Mouse (Mus musculus) stomach, postnatal 0 days (tissue): ENCODE data around the gene Qrfpr. TPM values are rescaled to one million over a fixed set of nuclear protein-coding genes. Genes with fewer than 3 reads are reported as not detected.

Source experiments
- ATAC-seq: fragments of 200-750 bp; cut with Nextera tagmentation; 2 replicates; pipeline ENCODE4 v1.8.0; 2017; ENCODE audit not compliant: low FRiP score, low TSS enrichment
- DNase-seq: peaks from one replicate; pipeline ENCODE4 v3.0.0-alpha.2; 2016; ENCODE audit warnings: low spot score
- H3K27ac ChIP-seq: fragments of 300-500 bp; sonication (generic); replicated peaks from 2 replicates; pipeline ENCODE4 v1.5.1; 2014; ENCODE audit warnings: mild to moderate bottlenecking, control low read depth
- H3K27me3 ChIP-seq: fragments of 300-500 bp; sonication (generic); 2 replicates; pipeline ENCODE4 v1.6.1; 2014; ENCODE audit warnings: low read length; ENCODE audit not compliant: control insufficient read depth, insufficient read depth
- H3K36me3 ChIP-seq: fragments of 300-500 bp; sonication (generic); 2 replicates; pipeline ENCODE4 v1.6.1; 2014; ENCODE audit warnings: low read length, mixed read lengths; ENCODE audit not compliant: control insufficient read depth, insufficient read depth
- H3K4me1 ChIP-seq: fragments of 300-500 bp; sonication (generic); replicated peaks from 2 replicates; pipeline ENCODE4 v1.6.1; 2014; ENCODE audit warnings: antibody characterized with exemption; ENCODE audit not compliant: control insufficient read depth, insufficient read depth
- H3K4me2 ChIP-seq: fragments of 300-500 bp; sonication (generic); replicated peaks from 2 replicates; pipeline ENCODE4 v1.6.1; 2014; ENCODE audit warnings: low read depth, mild to moderate bottlenecking, control low read depth, moderate library complexity
- H3K4me3 ChIP-seq: fragments of 300-500 bp; sonication (generic); 2 replicates; pipeline ENCODE4 v1.5.1; 2014; ENCODE audit warnings: low read depth, low read length, control low read depth
- H3K9ac ChIP-seq: fragments of 300-500 bp; sonication (generic); 2 replicates; pipeline ENCODE4 v1.6.1; 2014; ENCODE audit warnings: mild to moderate bottlenecking, low read length, control low read depth, mixed read lengths
- H3K9me3 ChIP-seq: fragments of 300-500 bp; sonication (generic); 2 replicates; pipeline ENCODE4 v1.6.1; 2016; ENCODE audit warnings: low read length; ENCODE audit not compliant: control insufficient read depth
- CTCF ChIP-seq: IDR thresholded peaks from 2 replicates; pipeline ENCODE4 v1.5.1; 2016; ENCODE audit warnings: antibody characterized with exemption, low read depth, mild to moderate bottlenecking, moderate library complexity
- EP300 ChIP-seq: optimal IDR thresholded peaks from 2 replicates; pipeline ENCODE3; 2016; ENCODE audit warnings: antibody characterized with exemption
- WGBS: fragments of 180-500 bp; shearing (Covaris S2); extraction: QIAGEN DNeasy Blood & Tissue Kit; methylation state at CpG from one replicate; pipeline ENCODE4 v1.1.7; 2014; 5-methylcytosine and 5-hydroxymethylcytosine counted together
- polyA plus RNA-seq: library from polyadenylated mRNA; unstranded; fragments of >200 nt; fragmentation: Nextera tagmentation; extraction: Ambion mirVana; gene quantifications from 2 replicates; pipeline ENCODE4 v1.2.1, GENCODE M21; 2015

Qrfpr gene
- polyA plus RNA-seq, 1 experiment from 2014 or later, result not detected

GRCm38 (mm10) chr3:36171348-36171747 lies 50.8 kb downstream of the Qrfpr start:
- 87% methylated on average over 1 of the region's 1 CpGs for WGBS
- Histone ChIP-seq H3K9ac (no peak overlapping the region), H3K4me2 (no peak overlapping the region), H3K27me3 (no peaks in the 10 kb centered on the region), H3K36me3 (peaks cover 5% of the 10 kb centered on the region; the same call in 1 of the 2 replicates), H3K9me3 (no peaks in the 10 kb centered on the region), H3K4me1 (no peaks in the 10 kb centered on the region), H3K4me3 (no peak overlapping the region), H3K27ac (no peak overlapping the region)
- ATAC-seq (no peak), DNase-seq (no peak)
- TF ChIP-seq CTCF (no peak), EP300 (no peak)

- 91% methylated on average over 1 of the region's 1 CpGs for WGBS
- Histone ChIP-seq H3K36me3 (peaks cover 8% of the 10 kb centered on the region; the same call in 1 of the 2 replicates), H3K27me3 (no peaks in the 10 kb centered on the region), H3K9ac (no peak overlapping the region), H3K4me2 (no peak overlapping the region), H3K4me3 (no peak overlapping the region), H3K9me3 (0 out of 2 replicates have a peak, but pooled peaks cover 3% of the 10 kb centered on the region), H3K27ac (no peak overlapping the region), H3K4me1 (no peaks in the 10 kb centered on the region)
- TF ChIP-seq EP300 (no peak), CTCF (no peak)
- DNase-seq (no peak), ATAC-seq (no peak)
These were observed 51.4 kb downstream of the Qrfpr start for GRCm38 (mm10) chr3:36170670-36171210.

GRCm38 (mm10) chr3:36155268-36155667 lies 66.8 kb downstream of the Qrfpr start:
- Histone ChIP-seq H3K27me3 (no peaks in the 10 kb centered on the region), H3K9ac (no peak overlapping the region), H3K4me2 (no peak overlapping the region), H3K9me3 (no peaks in the 10 kb centered on the region), H3K27ac (no peak overlapping the region), H3K4me1 (peaks cover 8% of the 10 kb centered on the region; the same call in 1 of the 2 replicates), H3K36me3 (0 out of 2 replicates have a peak, but pooled peaks cover 4% of the 10 kb centered on the region), H3K4me3 (no peak overlapping the region)
- DNase-seq (no peak), ATAC-seq (no peak)
- 21% methylated on average over 5 of the region's 5 CpGs for WGBS
- TF ChIP-seq EP300, result no peak
- TF ChIP-seq CTCF, result peak; percentile 34

- no peak for TF ChIP-seq CTCF
- TF ChIP-seq EP300, result no peak
- peak within 1 kb of the TSS; percentile 88 for H3K27ac ChIP-seq
- ATAC-seq (peak; percentile 99), DNase-seq (peak; percentile 89)
- H3K4me3 ChIP-seq, result peak within 1 kb of the TSS; percentile 96
- peak within 1 kb of the TSS; percentile 91 for H3K4me2 ChIP-seq
- WGBS, result under 1% methylated on average over 47 of the region's 54 CpGs
- H3K4me1 ChIP-seq, result peaks cover 8% of the 10 kb centered on the region; the same call in 1 of the 2 replicates
- H3K27me3 ChIP-seq, result no peaks in the 10 kb centered on the region
- no peaks in the 10 kb centered on the region for H3K36me3 ChIP-seq
- peak within 1 kb of the TSS; percentile 86 for H3K9ac ChIP-seq
- no peaks in the 10 kb centered on the region for H3K9me3 ChIP-seq
These were observed 71.0 kb downstream of the Qrfpr start, which contains the start of gene D3Ertd254e for GRCm38 (mm10) chr3:36150934-36151686. Gene D3Ertd254e (plus strand): TSS chr3:36151017.

- no peaks in the 10 kb centered on the region for H3K27me3 ChIP-seq
- H3K9me3 ChIP-seq, result no peaks in the 10 kb centered on the region
- DNase-seq (no peak), ATAC-seq (no peak)
- WGBS, result 6% methylated on average over 1 of the region's 1 CpGs
- no peak overlapping the region for H3K9ac ChIP-seq
- H3K36me3 ChIP-seq, result no peaks in the 10 kb centered on the region
- no peak overlapping the region for H3K27ac ChIP-seq
- peak overlapping the region; percentile 96 for H3K4me3 ChIP-seq
- peaks cover 8% of the 10 kb centered on the region; the same call in 1 of the 2 replicates for H3K4me1 ChIP-seq
- TF ChIP-seq EP300, result no peak
- no peak for TF ChIP-seq CTCF
- H3K4me2 ChIP-seq, result no peak overlapping the region; the same call in 1 of the 2 replicates
These were observed 71.6 kb downstream of the Qrfpr start for GRCm38 (mm10) chr3:36150537-36150933.

- no peak for TF ChIP-seq CTCF
- TF ChIP-seq EP300, result no peak
These were observed 83.1 kb downstream of the Qrfpr start for GRCm38 (mm10) chr3:36138996-36139395.

More at GRCm38 (mm10) chr3:36138996-36139395, 83.1 kb downstream of the Qrfpr start:
- Histone ChIP-seq H3K27ac (no peak overlapping the region), H3K4me1 (no peaks in the 10 kb centered on the region), H3K4me3 (no peak overlapping the region), H3K4me2 (no peak overlapping the region), H3K9ac (no peak overlapping the region), H3K9me3 (no peaks in the 10 kb centered on the region), H3K36me3 (no peaks in the 10 kb centered on the region), H3K27me3 (no peaks in the 10 kb centered on the region)
- no peak for DNase-seq
- no peak for ATAC-seq
